Mouse (Mus musculus) lung, embryonic 16.5 days (tissue): ENCODE data around the gene Dbn1. TPM values are rescaled to one million over a fixed set of nuclear protein-coding genes. Genes with fewer than 3 reads are reported as not detected.

Experiments
- microRNA-seq: library from miRNA; unstranded; fragments of <30 nt; microRNA quantifications from one replicate; pipeline ENCODE4, GENCODE M21; 2016
- polyA plus RNA-seq: library from polyadenylated mRNA; unstranded; fragments of >200 nt; fragmentation: Nextera tagmentation; extraction: Ambion mirVana; gene quantifications from 2 replicates; pipeline ENCODE4 v1.2.1, GENCODE M21; 2015

The Dbn1 gene
- polyA plus RNA-seq, 1 experiment from 2014 or later, result 115 TPM

Small RNAs within 50 kb of the gene (microRNA-seq; reads per million reads assigned to microRNA genes)
- not detected for gene Mir6943
- gene Mir6944, result 10.1 reads per million, percentile 24 among the genes with 10 or more reads in this experiment
- gene Mir6945, result 1.4 reads per million

Other genes starting within 250 kb of the Dbn1 start
- gene Prelid1, start 167.6 kb downstream of the Dbn1 start, polyA plus RNA-seq, result 466 and 483 TPM in 2 replicates
- 76.9 and 84.3 TPM in 2 replicates for gene Rab24, start 166.2 kb downstream of the Dbn1 start, polyA plus RNA-seq
- 44.0 and 46.4 TPM in 2 replicates for gene Mxd3, start 158.3 kb downstream of the Dbn1 start, polyA plus RNA-seq
- 101 and 103 TPM in 2 replicates for gene Lman2, start 125.3 kb downstream of the Dbn1 start, polyA plus RNA-seq
- gene Rgs14, start 118.4 kb downstream of the Dbn1 start, polyA plus RNA-seq, result 1.4 and 2.1 TPM in 2 replicates
- not detected in 2 replicates for gene Slc34a1, start 89.9 kb downstream of the Dbn1 start, polyA plus RNA-seq
- gene Pfn3, start 72.9 kb downstream of the Dbn1 start, polyA plus RNA-seq, result not detected in 2 replicates
- 0.23 and 2.7 TPM in 2 replicates for gene F12, start 61.3 kb downstream of the Dbn1 start, polyA plus RNA-seq
- gene Grk6, start 43.0 kb downstream of the Dbn1 start, polyA plus RNA-seq, result 13.6 and 15.5 TPM in 2 replicates
- 0.25 and 0.46 TPM in 2 replicates for gene Prr7, start 23.8 kb downstream of the Dbn1 start, polyA plus RNA-seq
- gene Pdlim7, start 25.6 kb upstream of the Dbn1 start, polyA plus RNA-seq, result 138 and 152 TPM in 2 replicates
- 3.5 and 3.8 TPM in 2 replicates for gene Dok3, start 41.2 kb upstream of the Dbn1 start, polyA plus RNA-seq
- 63.5 and 66.1 TPM in 2 replicates for gene Ddx41, start 48.5 kb upstream of the Dbn1 start, polyA plus RNA-seq
- 34.0 and 36.4 TPM in 2 replicates for gene Fam193b, start 83.0 kb upstream of the Dbn1 start, polyA plus RNA-seq
- 156 and 180 TPM in 2 replicates for gene Tmed9, start 85.6 kb upstream of the Dbn1 start, polyA plus RNA-seq
- gene B4galt7, start 111.8 kb upstream of the Dbn1 start, polyA plus RNA-seq, result 22.8 and 25.0 TPM in 2 replicates
- gene Caml, start 134.9 kb upstream of the Dbn1 start, polyA plus RNA-seq, result 57.7 and 58.2 TPM in 2 replicates
- gene Ddx46, start 146.9 kb upstream of the Dbn1 start, polyA plus RNA-seq, result 28.5 and 33.9 TPM in 2 replicates
- 60.2 and 61.1 TPM in 2 replicates for gene B230219D22Rik, start 205.0 kb upstream of the Dbn1 start, polyA plus RNA-seq
- gene Txndc15, start 226.5 kb upstream of the Dbn1 start, polyA plus RNA-seq, result 90.1 and 95.2 TPM in 2 replicates
- 61.6 and 66.0 TPM in 2 replicates for gene Pcbd2, start 239.3 kb upstream of the Dbn1 start, polyA plus RNA-seq